Mouse (Mus musculus): ENCODE data around the gene Tmem39a. TPM values are rescaled to one million over a fixed set of nuclear protein-coding genes. Genes with fewer than 3 reads are reported as not detected.

The Tmem39a gene
- polyA plus RNA-seq, 1 experiment from 2014 or later, result 18.4 TPM

- Histone ChIP-seq H3K36me3 (replicated peaks; ENCODE audit: insufficient read depth, low read length) (peaks cover 16% of the 10 kb centered on the region), H3K4me3 (ENCODE audit: low read depth, low read length) (no peak overlapping the region), H3K9me3 (ENCODE audit: low read length) (no peaks in the 10 kb centered on the region), H3K4me1 (ENCODE audit: insufficient read depth) (no peaks in the 10 kb centered on the region), H3K9ac (replicated peaks) (no peak overlapping the region), H3K4me2 (ENCODE audit: low read depth, low read length) (no peak overlapping the region), H3K27me3 (ENCODE audit: insufficient read depth, low read length) (no peaks in the 10 kb centered on the region), H3K27ac (ENCODE audit: low read depth) (no peak overlapping the region)
- TF ChIP-seq CTCF (IDR thresholded peaks at IDR 0.05; ENCODE audit: low read depth) (no peak), EP300 (IDR thresholded peaks at IDR 0.05; ENCODE audit: low read depth) (no peak)
- ATAC-seq (no peak), DNase-seq (no peak)
- whole genome bisulfite sequencing (ENCODE audit: insufficient replicate concordance), result 73% methylated on average over 1 of the region's 1 CpGs
Observed at GRCm38 (mm10) chr16:38594435-38594834, 35.9 kb downstream of the Tmem39a start.

- no peaks in the 10 kb centered on the region for H3K27me3 ChIP-seq (ENCODE audit: insufficient read depth, low read length)
- H3K27ac ChIP-seq (ENCODE audit: low read depth), result no peak overlapping the region
- TF ChIP-seq CTCF (IDR thresholded peaks at IDR 0.05; ENCODE audit: low read depth) (no peak), EP300 (IDR thresholded peaks at IDR 0.05; ENCODE audit: low read depth) (no peak)
- no peaks in the 10 kb centered on the region for H3K4me1 ChIP-seq (ENCODE audit: insufficient read depth)
- no peak overlapping the region for H3K4me2 ChIP-seq (ENCODE audit: low read depth, low read length)
- ATAC-seq (no peak), DNase-seq (no peak)
- WGBS (ENCODE audit: insufficient replicate concordance), result 72% methylated on average over 2 of the region's 2 CpGs
- no peak overlapping the region for H3K9ac ChIP-seq (replicated peaks)
- H3K36me3 ChIP-seq (replicated peaks; ENCODE audit: insufficient read depth, low read length), result peaks cover 10% of the 10 kb centered on the region
- H3K9me3 ChIP-seq (ENCODE audit: low read length), result no peaks in the 10 kb centered on the region
- no peak overlapping the region for H3K4me3 ChIP-seq (ENCODE audit: low read depth, low read length)
Observed at GRCm38 (mm10) chr16:38596099-38596498, 37.6 kb downstream of the Tmem39a start.

- H3K4me2 ChIP-seq (ENCODE audit: low read depth, low read length), result no peak overlapping the region
- no peak for DNase-seq
- no peaks in the 10 kb centered on the region for H3K27me3 ChIP-seq (ENCODE audit: insufficient read depth, low read length)
- no peak for TF ChIP-seq CTCF (IDR thresholded peaks at IDR 0.05; ENCODE audit: low read depth)
- no peak for TF ChIP-seq EP300 (IDR thresholded peaks at IDR 0.05; ENCODE audit: low read depth)
- peaks cover 6% of the 10 kb centered on the region; the same call in 1 of the 2 replicates for H3K36me3 ChIP-seq (replicated peaks; ENCODE audit: insufficient read depth, low read length)
- H3K9ac ChIP-seq (replicated peaks), result no peak overlapping the region
- ATAC-seq, result no peak
- no peak overlapping the region for H3K27ac ChIP-seq (ENCODE audit: low read depth)
- WGBS (ENCODE audit: insufficient replicate concordance), result 72% methylated on average over 2 of the region's 2 CpGs
- H3K4me1 ChIP-seq (ENCODE audit: insufficient read depth), result no peaks in the 10 kb centered on the region
- H3K4me3 ChIP-seq (ENCODE audit: low read depth, low read length), result no peak overlapping the region
- no peaks in the 10 kb centered on the region for H3K9me3 ChIP-seq (ENCODE audit: low read length)
Observed at GRCm38 (mm10) chr16:38596651-38597050, 38.2 kb downstream of the Tmem39a start.

- 65% methylated on average over 11 of the region's 11 CpGs for WGBS (ENCODE audit: insufficient replicate concordance)
- Histone ChIP-seq H3K9me3 (ENCODE audit: low read length) (no peaks in the 10 kb centered on the region), H3K4me1 (ENCODE audit: insufficient read depth) (no peaks in the 10 kb centered on the region), H3K36me3 (replicated peaks; ENCODE audit: insufficient read depth, low read length) (no peaks in the 10 kb centered on the region), H3K9ac (replicated peaks) (no peak overlapping the region), H3K4me3 (ENCODE audit: low read depth, low read length) (no peak overlapping the region), H3K27me3 (ENCODE audit: insufficient read depth, low read length) (no peaks in the 10 kb centered on the region), H3K27ac (ENCODE audit: low read depth) (no peak overlapping the region), H3K4me2 (ENCODE audit: low read depth, low read length) (no peak overlapping the region)
- TF ChIP-seq CTCF (IDR thresholded peaks at IDR 0.05; ENCODE audit: low read depth), result no peak
- TF ChIP-seq EP300 (IDR thresholded peaks at IDR 0.05; ENCODE audit: low read depth), result no peak
- DNase-seq, result no peak
- ATAC-seq, result no peak
Observed at GRCm38 (mm10) chr16:38598986-38599680, 40.6 kb downstream of the Tmem39a start.

- Histone ChIP-seq H3K4me1 (ENCODE audit: insufficient read depth) (no peaks in the 10 kb centered on the region), H3K9ac (replicated peaks) (no peak overlapping the region), H3K9me3 (ENCODE audit: low read length) (no peaks in the 10 kb centered on the region), H3K4me3 (ENCODE audit: low read depth, low read length) (no peak overlapping the region), H3K4me2 (ENCODE audit: low read depth, low read length) (no peak overlapping the region), H3K27me3 (ENCODE audit: insufficient read depth, low read length) (no peaks in the 10 kb centered on the region), H3K27ac (ENCODE audit: low read depth) (no peak overlapping the region), H3K36me3 (replicated peaks; ENCODE audit: insufficient read depth, low read length) (no peaks in the 10 kb centered on the region; the same call in 1 of the 2 replicates)
- peak; percentile 29; the same call in 1 of the 2 replicates for ATAC-seq
- no peak for DNase-seq
- 59% methylated on average over 11 of the region's 11 CpGs for WGBS (ENCODE audit: insufficient replicate concordance)
- TF ChIP-seq EP300 (IDR thresholded peaks at IDR 0.05; ENCODE audit: low read depth), result no peak
- no peak for TF ChIP-seq CTCF (IDR thresholded peaks at IDR 0.05; ENCODE audit: low read depth)
Observed at GRCm38 (mm10) chr16:38602989-38603804, 44.7 kb downstream of the Tmem39a start.

- no peak overlapping the region for H3K27ac ChIP-seq (ENCODE audit: low read depth)
- WGBS (ENCODE audit: insufficient replicate concordance), result 77% methylated on average over 7 of the region's 7 CpGs
- no peak for TF ChIP-seq EP300 (IDR thresholded peaks at IDR 0.05; ENCODE audit: low read depth)
- no peak for TF ChIP-seq CTCF (IDR thresholded peaks at IDR 0.05; ENCODE audit: low read depth)
- no peaks in the 10 kb centered on the region for H3K4me1 ChIP-seq (ENCODE audit: insufficient read depth)
- DNase-seq (no peak), ATAC-seq (no peak)
- H3K9ac ChIP-seq (replicated peaks), result no peak overlapping the region
- no peak overlapping the region for H3K4me2 ChIP-seq (ENCODE audit: low read depth, low read length)
- no peaks in the 10 kb centered on the region; the same call in 1 of the 2 replicates for H3K36me3 ChIP-seq (replicated peaks; ENCODE audit: insufficient read depth, low read length)
- no peaks in the 10 kb centered on the region for H3K9me3 ChIP-seq (ENCODE audit: low read length)
- H3K4me3 ChIP-seq (ENCODE audit: low read depth, low read length), result no peak overlapping the region
- no peaks in the 10 kb centered on the region for H3K27me3 ChIP-seq (ENCODE audit: insufficient read depth, low read length)
Observed at GRCm38 (mm10) chr16:38606509-38606908, 48.0 kb downstream of the Tmem39a start.
